Comparison of ENCODE assay signal across 19 mouse cellular contexts in the genomic region with DNA sequence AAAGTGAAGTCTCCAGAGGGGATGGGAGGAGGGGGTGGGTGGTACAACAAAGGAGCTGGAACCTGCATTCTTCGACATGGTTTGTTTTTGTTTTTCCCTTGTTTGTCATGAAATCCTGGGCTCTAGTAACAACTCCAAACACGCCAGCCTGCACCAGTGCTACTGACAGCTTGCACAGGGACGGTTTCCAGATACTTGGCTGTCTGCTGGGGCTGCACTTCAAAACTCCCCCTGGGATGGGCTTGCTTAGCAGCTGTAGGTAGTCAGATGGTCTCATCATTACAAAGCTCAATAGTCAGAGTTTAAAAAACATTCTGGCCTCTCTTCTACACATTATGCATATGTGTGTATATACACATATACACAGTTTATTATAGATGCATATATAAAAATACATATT.
DNase-seq lines count a peak whose midpoint lies in the region; ATAC-seq and TF ChIP-seq lines count a peak whose summit lies in the region.
"Had no signal": no experiment of that assay in that cellular context is flagged by ENCODE, and none has a peak within 500 bp of the region (broad histone marks: within the 10 kb centered on the region; RNA-seq: fewer than 3 reads in every experiment).

No protein-coding gene starts in this region.

- no peak overlapping the region for H3K9ac ChIP-seq in forebrain, embryonic 14.5 days (ENCODE audit: low read length)
- no peak overlapping the region for H3K9ac ChIP-seq in neural tube, embryonic 14.5 days (replicated peaks; ENCODE audit: low read depth, low read length)
- H3K9ac ChIP-seq: hindbrain, embryonic 12.5 days; limb, embryonic 13.5 days; liver, embryonic 15.5 days; neural tube, embryonic 13.5 days had no signal

- H3K27ac ChIP-seq in forebrain, embryonic 14.5 days (ENCODE audit: low read depth, low read length): no peak overlapping the region
- H3K27ac ChIP-seq in forebrain, embryonic 10.5 days: no peak overlapping the region
- no peak overlapping the region for H3K27ac ChIP-seq in neural tube, embryonic 14.5 days (ENCODE audit: low read depth, low read length)
- no peak overlapping the region for H3K27ac ChIP-seq in layer of hippocampus, adult 2 months
- H3K27ac ChIP-seq: hindbrain, embryonic 12.5 days; kidney, postnatal 0 days; limb, embryonic 13.5 days; liver, embryonic 15.5 days; neural tube, embryonic 13.5 days had no signal

- peak; percentile 81; the same call in 1 of the 2 replicates for ATAC-seq in forebrain, embryonic 14.5 days
- ATAC-seq in neural tube, embryonic 14.5 days (ENCODE audit: low read depth): 0 out of 2 replicates have a peak, but pooled peaks have one; percentile 44
- ATAC-seq: intestine, embryonic 16.5 days had no signal

- no peak for TF ChIP-seq CTCF in layer of hippocampus, adult 2 months (conservative IDR thresholded peaks at IDR 0.05)

- H3K36me3 ChIP-seq in forebrain, embryonic 14.5 days (ENCODE audit: control insufficient read depth, insufficient read depth, low read length): no peaks in the 10 kb centered on the region
- no peaks in the 10 kb centered on the region for H3K36me3 ChIP-seq in forebrain, embryonic 10.5 days (replicated peaks)
- no peaks in the 10 kb centered on the region for H3K36me3 ChIP-seq in neural tube, embryonic 14.5 days (ENCODE audit: control insufficient read depth, insufficient read depth, low read length)
- H3K36me3 ChIP-seq: hindbrain, embryonic 12.5 days; limb, embryonic 13.5 days; liver, embryonic 15.5 days; neural tube, embryonic 13.5 days had no signal

- no peaks in the 10 kb centered on the region for H3K4me1 ChIP-seq in forebrain, embryonic 14.5 days (ENCODE audit: control insufficient read depth, insufficient read depth, low read length)
- no peaks in the 10 kb centered on the region for H3K4me1 ChIP-seq in forebrain, embryonic 10.5 days
- no peaks in the 10 kb centered on the region for H3K4me1 ChIP-seq in neural tube, embryonic 14.5 days (ENCODE audit: control insufficient read depth, insufficient read depth, low read length)
- H3K4me1 ChIP-seq: hindbrain, embryonic 12.5 days; limb, embryonic 13.5 days; liver, embryonic 15.5 days; megakaryocyte, embryonic 14.5 days had no signal

- H3K27me3 ChIP-seq in forebrain, embryonic 14.5 days (replicated peaks; ENCODE audit: control insufficient read depth, insufficient read depth, low read length): no peaks in the 10 kb centered on the region
- no peaks in the 10 kb centered on the region for H3K27me3 ChIP-seq in forebrain, embryonic 10.5 days (ENCODE audit: poor library complexity, severe bottlenecking)
- no peaks in the 10 kb centered on the region for H3K27me3 ChIP-seq in neural tube, embryonic 14.5 days (ENCODE audit: control insufficient read depth, insufficient read depth, low read length)
- H3K27me3 ChIP-seq: hindbrain, embryonic 12.5 days; limb, embryonic 13.5 days; liver, embryonic 15.5 days; megakaryocyte, embryonic 14.5 days; neural tube, embryonic 13.5 days had no signal

- no peaks in the 10 kb centered on the region for H3K9me3 ChIP-seq in forebrain, embryonic 14.5 days (replicated peaks; ENCODE audit: control insufficient read depth, low read length)
- no peaks in the 10 kb centered on the region for H3K9me3 ChIP-seq in forebrain, embryonic 10.5 days
- H3K9me3 ChIP-seq in neural tube, embryonic 14.5 days (ENCODE audit: control insufficient read depth, low read length): no peaks in the 10 kb centered on the region
- H3K9me3 ChIP-seq: hindbrain, embryonic 12.5 days; limb, embryonic 13.5 days; liver, embryonic 15.5 days; megakaryocyte, embryonic 14.5 days; neural tube, embryonic 13.5 days had no signal

- no peak overlapping the region for H3K4me2 ChIP-seq in forebrain, embryonic 14.5 days (ENCODE audit: low read length)
- H3K4me2 ChIP-seq in neural tube, embryonic 14.5 days (ENCODE audit: low read depth, low read length): no peak overlapping the region
- H3K4me2 ChIP-seq: hindbrain, embryonic 12.5 days; limb, embryonic 13.5 days; liver, embryonic 15.5 days; neural tube, embryonic 13.5 days had no signal

- no peak overlapping the region for H3K4me3 ChIP-seq in forebrain, embryonic 14.5 days (ENCODE audit: low read depth, low read length)
- H3K4me3 ChIP-seq in forebrain, embryonic 10.5 days: no peak overlapping the region
- no peak overlapping the region for H3K4me3 ChIP-seq in neural tube, embryonic 14.5 days (ENCODE audit: low read depth, low read length)
- no peak overlapping the region for H3K4me3 ChIP-seq in layer of hippocampus, adult 2 months
- H3K4me3 ChIP-seq: hindbrain, embryonic 12.5 days; limb, embryonic 13.5 days; liver, embryonic 15.5 days; megakaryocyte, embryonic 14.5 days; neural tube, embryonic 13.5 days had no signal

- WGBS in forebrain, embryonic 14.5 days: 63% methylated on average over 3 of the region's 3 CpGs
- 71% methylated on average over 3 of the region's 3 CpGs for WGBS in forebrain, embryonic 10.5 days
- WGBS in neural tube, embryonic 14.5 days: 74% methylated on average over 3 of the region's 3 CpGs

- DNase-seq in forebrain, embryonic 14.5 days (ENCODE audit: low spot score): peak; percentile 55
- no peak for DNase-seq in forebrain, embryonic 10.5 days (ENCODE audit: extremely low spot score, low spot score)
- no peak for DNase-seq in neural tube, embryonic 10.5 days (ENCODE audit: extremely low spot score, low spot score)
- DNase-seq in layer of hippocampus, adult 2 months (ENCODE audit: low spot score in 2 of 2): peak; percentile 56 to 59
- DNase-seq in embryo, embryonic 10 days (ENCODE audit: low spot score): no peak
- no peak for DNase-seq in adrenal gland, adult (ENCODE audit: inconsistent age in 2 of 2, low spot score in 1 of 2)
- DNase-seq: adrenal gland, postnatal 10 days; B cell, adult 2 months; cerebellum, adult 18-20 months; lung, postnatal 14 days; thymus, postnatal 4 days had no signal

Comparison
In these comparisons a context has a peak if more than half of its experiments do, and no peak if none do; other contexts are left out.
1. DNase-seq: peak in forebrain, embryonic 14.5 days (single experiment) and layer of hippocampus, adult 2 months (2 of 2); none in forebrain, embryonic 10.5 days (single experiment), neural tube, embryonic 10.5 days (single experiment), embryo, embryonic 10 days (single experiment) and adrenal gland, adult (0 of 2).